Mouse (Mus musculus) thymus, postnatal 10 days (tissue): ENCODE measurements around the gene Trpv2.

Source experiments
- DNase-seq, 2 experiments: peaks; one replicate each; pipeline ENCODE4 v3.0.0; 2021; ENCODE audit warnings: low spot score in 2 of 2

Gene Trpv2

GRCm38 (mm10) chr11:62558961-62559646 is 15.2 kb upstream of the Trpv2 start:
- no peak for DNase-seq

GRCm38 (mm10) chr11:62560463-62561016 is 13.7 kb upstream of the Trpv2 start:
- peak in 1 of 2 experiments; percentile 20 for DNase-seq

- DNase-seq = no peak
These were observed 10.7 kb upstream of the Trpv2 start for GRCm38 (mm10) chr11:62563590-62563989.

GRCm38 (mm10) chr11:62565747-62566146 is 8.5 kb upstream of the Trpv2 start:
- DNase-seq = no peak

GRCm38 (mm10) chr11:62566211-62566610 is 8.1 kb upstream of the Trpv2 start:
- DNase-seq = no peak

GRCm38 (mm10) chr11:62568300-62568699 is 6.0 kb upstream of the Trpv2 start:
- no peak for DNase-seq

GRCm38 (mm10) chr11:62574703-62575085 is 408 bp downstream of the Trpv2 start:
- DNase-seq = no peak

GRCm38 (mm10) chr11:62575297-62575658 is 992 bp downstream of the Trpv2 start:
- DNase-seq = peak; percentile 76 to 88

- DNase-seq = peak; percentile 16 to 34
These were observed 1.6 kb downstream of the Trpv2 start for GRCm38 (mm10) chr11:62575659-62576438.

GRCm38 (mm10) chr11:62576530-62577152 is 2.4 kb downstream of the Trpv2 start:
- peak; percentile 72 to 78 for DNase-seq

GRCm38 (mm10) chr11:62583031-62583430 is 8.7 kb downstream of the Trpv2 start:
- DNase-seq = no peak

- DNase-seq = no peak
These were observed 10.5 kb downstream of the Trpv2 start for GRCm38 (mm10) chr11:62584671-62585206.

- no peak for DNase-seq
These were observed 12.7 kb downstream of the Trpv2 start for GRCm38 (mm10) chr11:62587034-62587433.

- DNase-seq = no peak
These were observed 15.1 kb downstream of the Trpv2 start for GRCm38 (mm10) chr11:62589391-62589790.

- no peak for DNase-seq
These were observed 16.7 kb downstream of the Trpv2 start for GRCm38 (mm10) chr11:62591026-62591425.

- DNase-seq = no peak
These were observed 17.8 kb downstream of the Trpv2 start for GRCm38 (mm10) chr11:62591904-62592575.

GRCm38 (mm10) chr11:62598571-62598970 is 24.3 kb downstream of the Trpv2 start:
- DNase-seq = no peak

- no peak for DNase-seq
These were observed 27.7 kb downstream of the Trpv2 start for GRCm38 (mm10) chr11:62601732-62602618.

GRCm38 (mm10) chr11:62602619-62603311 is 28.5 kb downstream of the Trpv2 start:
- DNase-seq = peak; percentile 97
